Mouse (Mus musculus): ENCODE measurements around the gene Hoxa7.

DNA sequence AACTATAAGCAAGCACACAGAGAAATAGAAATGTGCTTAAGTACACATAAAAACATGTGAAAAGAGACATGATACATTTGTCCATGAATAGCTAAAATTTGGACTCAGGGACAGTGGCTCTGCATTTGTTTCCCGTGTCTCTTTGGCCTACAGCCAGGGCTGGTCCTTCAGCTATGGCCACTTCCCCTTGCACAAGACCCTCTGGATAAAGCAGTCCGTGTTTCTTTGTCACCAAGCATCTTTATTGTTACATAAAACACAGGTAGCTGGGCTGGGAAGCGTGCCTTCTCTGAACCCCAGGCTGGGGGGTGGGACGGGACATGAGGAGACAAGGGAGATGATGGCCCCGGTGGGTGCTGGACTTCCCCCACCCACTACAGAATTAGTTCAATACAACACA lies 7.4 kb downstream of the Hoxa7 start:
- TF ChIP-seq POLR2A (IDR thresholded peaks at IDR 0.05; ENCODE audit: insufficient read depth, low read length): no peak
- TF ChIP-seq CTCF (IDR thresholded peaks at IDR 0.05; ENCODE audit: low read depth, low read length): no peak
- TF ChIP-seq EP300 (IDR thresholded peaks at IDR 0.05; ENCODE audit: insufficient read depth, low read depth, low read length): no peak
